Mouse (Mus musculus) stomach, postnatal 0 days (tissue): ENCODE measurements around the gene 4921517D22Rik.

ENCODE experiments used
- CTCF ChIP-seq: IDR thresholded peaks from 2 replicates; pipeline ENCODE4 v1.5.1; 2016; ENCODE audit warnings: antibody characterized with exemption, low read depth, mild to moderate bottlenecking, moderate library complexity
- EP300 ChIP-seq: optimal IDR thresholded peaks from 2 replicates; pipeline ENCODE3; 2016; ENCODE audit warnings: antibody characterized with exemption

DNA sequence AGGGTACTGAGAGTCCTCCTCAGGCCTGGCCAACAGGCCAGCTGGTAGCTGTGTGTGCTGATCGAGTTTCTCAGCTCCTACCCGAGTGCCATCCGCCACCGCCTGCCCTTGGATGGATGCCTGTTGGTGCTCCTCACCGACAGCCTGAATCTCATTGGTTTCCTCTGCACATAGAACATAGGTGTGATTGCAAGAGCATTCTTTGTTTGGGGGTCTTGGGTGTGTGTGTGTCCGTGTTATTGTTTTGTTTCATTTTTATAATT, 53.8 kb downstream of the 4921517D22Rik start:
- TF ChIP-seq CTCF (no peak), EP300 (no peak)
